Mouse (Mus musculus) embryo, embryonic 9.5 days (tissue): ENCODE results near the gene Mapk13.

Experiments used
- DNase-seq: peaks from one replicate; pipeline ENCODE4 v3.0.0-alpha.2; 2017; ENCODE audit errors: extremely low spot score

Gene Mapk13

GRCm38 (mm10) chr17:28775161-28775560 lies 6.1 kb downstream of the Mapk13 start:
- no peak for DNase-seq

GRCm38 (mm10) chr17:28776817-28777216 lies 7.7 kb downstream of the Mapk13 start:
- no peak for DNase-seq

DNA sequence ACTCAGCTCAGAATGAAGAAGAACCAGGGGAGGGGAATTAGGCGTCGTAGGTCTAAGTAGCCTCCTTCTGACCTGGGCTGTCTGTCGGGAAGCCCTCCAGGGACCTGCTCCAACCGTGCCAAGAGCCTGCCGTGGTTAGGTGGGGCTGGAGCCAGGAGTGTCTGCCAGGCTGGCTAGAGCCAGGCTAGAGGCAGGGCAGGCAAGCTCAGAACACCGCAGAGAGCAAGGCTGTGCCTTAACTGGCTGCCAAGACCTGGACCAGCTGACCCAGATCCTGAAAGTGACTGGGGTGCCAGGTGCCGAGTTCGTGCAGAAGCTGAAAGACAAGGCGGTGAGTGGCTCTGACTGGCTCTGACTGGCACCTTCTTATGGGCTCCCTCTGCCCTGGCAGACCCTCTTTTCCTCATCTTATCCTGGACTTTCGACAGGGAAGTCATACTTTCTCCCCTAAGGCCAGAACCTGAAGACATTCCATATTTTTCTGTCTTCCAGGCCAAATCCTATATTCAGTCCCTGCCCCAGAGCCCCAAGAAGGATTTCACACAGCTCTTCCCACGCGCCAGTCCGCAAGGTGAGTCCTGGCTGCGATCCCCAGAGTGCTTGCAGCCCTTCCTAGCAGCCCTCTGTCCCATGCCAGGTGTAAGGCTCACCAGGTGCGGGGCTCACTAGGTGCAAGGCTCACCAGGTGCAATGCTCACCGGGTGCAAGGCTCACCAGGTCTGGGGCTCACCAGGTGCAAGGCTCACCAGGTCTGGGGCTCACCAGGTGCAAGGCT lies 8.3 kb downstream of the Mapk13 start:
- no peak for DNase-seq

- DNase-seq = no peak
Measured at GRCm38 (mm10) chr17:28779735-28780134, 10.6 kb downstream of the Mapk13 start.

- no peak for DNase-seq
Measured at GRCm38 (mm10) chr17:28780836-28781235, 11.7 kb downstream of the Mapk13 start.

DNA sequence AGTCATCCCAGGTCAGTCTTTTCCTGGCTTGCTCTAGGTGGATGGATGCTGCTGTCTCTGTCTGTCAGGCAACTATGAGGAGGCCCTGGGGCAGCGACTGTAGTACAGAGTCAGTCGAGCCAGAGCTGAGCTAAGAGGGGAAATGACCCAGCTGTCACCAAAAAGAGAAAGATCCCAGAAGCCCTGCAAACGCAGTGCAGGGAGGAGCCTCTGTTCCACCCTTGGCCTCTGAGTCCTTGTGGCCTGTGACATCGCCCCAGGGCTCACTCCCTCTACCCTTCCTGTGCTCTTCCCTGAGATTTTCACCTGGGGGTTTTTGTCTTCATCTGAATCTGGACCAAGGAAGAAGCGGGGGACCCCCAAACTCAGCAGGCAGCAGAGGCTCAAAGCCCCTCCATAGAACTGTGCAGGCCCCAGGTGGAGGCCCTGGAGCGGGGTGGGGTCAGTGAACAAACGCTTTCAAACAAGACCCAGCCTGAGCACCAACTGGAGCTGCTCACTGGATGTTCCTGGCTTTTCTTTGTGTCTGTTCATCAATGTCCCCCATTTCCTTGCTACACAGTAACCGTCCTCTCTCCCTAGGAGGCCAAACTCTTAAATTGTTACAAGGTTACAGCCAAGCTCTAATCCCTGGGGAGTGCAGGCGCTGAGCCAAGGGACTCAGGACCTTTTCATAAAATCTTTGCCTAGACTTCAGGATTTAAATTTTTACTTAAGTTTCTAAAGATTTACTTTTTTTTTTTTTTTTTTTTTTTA lies 12.4 kb downstream of the Mapk13 start:
- DNase-seq = no peak

DNA sequence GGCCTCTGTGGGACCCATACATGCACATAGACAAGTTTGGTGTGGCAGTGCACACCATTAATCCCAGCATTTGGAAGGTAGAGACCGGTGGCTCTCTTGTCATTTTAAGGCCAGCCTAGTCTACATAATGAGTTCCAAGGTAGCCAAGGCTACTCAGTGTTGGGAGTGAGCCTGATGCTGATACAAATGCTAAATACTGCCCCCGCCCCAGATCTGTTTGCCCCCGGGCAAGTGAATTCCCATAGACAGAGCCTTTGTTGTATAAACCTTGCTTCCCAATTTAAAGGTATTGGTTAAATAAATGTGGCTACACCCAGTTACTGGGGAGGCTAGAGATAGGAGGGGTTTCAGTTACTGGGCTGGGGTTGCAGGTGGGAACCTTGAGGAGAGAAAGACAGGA lies 15.9 kb downstream of the Mapk13 start:
- DNase-seq = no peak

DNA sequence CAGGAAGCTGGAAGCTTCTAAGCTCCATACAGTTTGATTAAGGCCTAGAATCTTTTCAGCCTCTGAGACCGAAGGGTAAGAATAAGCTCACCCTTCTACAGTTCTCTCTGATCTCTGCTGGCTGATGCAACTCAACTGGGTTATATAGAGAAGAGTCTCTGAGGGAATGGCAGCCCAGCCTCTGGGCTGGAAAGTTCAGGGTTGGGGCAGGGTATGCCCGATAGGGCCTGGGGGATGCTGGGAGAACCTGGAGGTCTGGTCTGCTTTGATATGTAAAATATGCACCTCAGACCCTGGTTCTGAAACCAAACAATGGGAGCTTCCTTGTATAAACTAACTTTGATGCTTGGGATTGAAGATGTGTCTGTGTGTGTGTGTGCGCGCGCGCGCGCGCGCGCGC lies 18.4 kb downstream of the Mapk13 start:
- DNase-seq = no peak

GRCm38 (mm10) chr17:28797031-28797430 lies 27.9 kb downstream of the Mapk13 start:
- no peak for DNase-seq

- DNase-seq = no peak
Measured at GRCm38 (mm10) chr17:28799291-28800160, 30.4 kb downstream of the Mapk13 start.

- no peak for DNase-seq
Measured at GRCm38 (mm10) chr17:28800281-28800670, 31.2 kb downstream of the Mapk13 start.

GRCm38 (mm10) chr17:28800671-28801412 lies 31.7 kb downstream of the Mapk13 start, which contains the start of gene Brpf3:
Gene Brpf3 (plus strand): TSS chr17:28801090.
- peak; percentile 85 for DNase-seq

- DNase-seq = peak; percentile 100
Measured at GRCm38 (mm10) chr17:28801474-28802005, 32.4 kb downstream of the Mapk13 start.

DNA sequence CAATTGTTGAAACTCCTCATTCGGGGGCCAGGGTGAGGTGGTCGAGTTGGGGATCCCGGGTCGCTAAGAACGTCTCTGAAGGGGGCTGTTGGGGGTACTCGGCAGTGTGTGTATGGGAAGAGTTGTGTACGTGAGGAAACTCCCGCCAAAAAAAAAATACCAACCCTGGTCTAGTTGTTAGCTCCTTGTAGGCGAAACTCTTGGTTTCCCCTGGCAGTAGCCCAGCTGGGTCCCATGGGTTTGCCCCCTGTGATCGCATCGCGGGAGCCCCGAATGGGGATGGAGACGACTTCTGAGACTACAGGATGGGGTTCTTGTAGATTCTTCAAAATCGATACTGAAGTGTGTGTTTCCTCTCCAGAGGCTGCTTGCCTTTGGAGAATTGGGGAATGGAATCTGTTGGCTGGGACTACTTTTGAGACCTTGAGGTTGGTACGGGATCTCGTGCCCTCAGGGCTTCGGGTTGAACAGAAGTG lies 32.9 kb downstream of the Mapk13 start:
- no peak for DNase-seq

DNA sequence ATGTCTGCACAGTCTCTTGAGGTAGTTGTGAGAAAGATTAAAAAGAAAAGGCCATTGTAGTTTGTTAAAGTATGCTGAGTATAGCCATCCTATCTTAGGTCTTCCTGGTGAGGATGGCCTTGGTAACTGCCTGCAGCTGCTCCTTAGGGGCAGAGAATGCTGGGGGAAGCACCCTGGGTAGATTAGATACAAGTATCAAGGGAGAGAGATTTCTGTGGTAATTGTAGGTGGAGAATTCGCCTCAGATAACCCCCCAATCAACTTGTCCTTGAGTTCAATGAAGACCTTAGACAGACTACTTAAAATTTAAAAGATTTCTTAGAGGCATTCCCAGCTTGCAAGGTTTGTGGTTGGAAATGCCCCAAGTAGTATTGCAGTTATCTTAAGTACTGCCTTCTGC lies 34.2 kb downstream of the Mapk13 start:
- DNase-seq = no peak

GRCm38 (mm10) chr17:28804973-28805372 lies 35.9 kb downstream of the Mapk13 start:
- no peak for DNase-seq

DNA sequence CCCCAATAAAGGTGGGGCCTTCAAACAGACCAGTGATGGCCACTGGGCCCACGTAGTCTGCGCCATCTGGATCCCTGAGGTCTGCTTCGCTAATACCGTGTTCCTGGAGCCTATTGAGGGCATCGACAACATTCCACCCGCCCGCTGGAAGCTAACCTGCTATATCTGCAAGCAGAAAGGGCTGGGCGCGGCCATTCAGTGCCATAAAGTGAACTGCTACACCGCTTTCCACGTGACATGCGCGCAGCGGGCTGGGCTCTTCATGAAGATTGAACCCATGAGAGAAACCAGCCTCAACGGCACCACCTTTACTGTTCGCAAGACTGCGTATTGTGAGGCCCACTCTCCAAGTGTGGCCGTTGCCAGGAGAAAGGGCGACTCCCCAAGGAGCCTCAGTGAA lies 37.7 kb downstream of the Mapk13 start:
- DNase-seq = no peak

GRCm38 (mm10) chr17:28808714-28809113 lies 39.6 kb downstream of the Mapk13 start:
- DNase-seq = no peak

DNA sequence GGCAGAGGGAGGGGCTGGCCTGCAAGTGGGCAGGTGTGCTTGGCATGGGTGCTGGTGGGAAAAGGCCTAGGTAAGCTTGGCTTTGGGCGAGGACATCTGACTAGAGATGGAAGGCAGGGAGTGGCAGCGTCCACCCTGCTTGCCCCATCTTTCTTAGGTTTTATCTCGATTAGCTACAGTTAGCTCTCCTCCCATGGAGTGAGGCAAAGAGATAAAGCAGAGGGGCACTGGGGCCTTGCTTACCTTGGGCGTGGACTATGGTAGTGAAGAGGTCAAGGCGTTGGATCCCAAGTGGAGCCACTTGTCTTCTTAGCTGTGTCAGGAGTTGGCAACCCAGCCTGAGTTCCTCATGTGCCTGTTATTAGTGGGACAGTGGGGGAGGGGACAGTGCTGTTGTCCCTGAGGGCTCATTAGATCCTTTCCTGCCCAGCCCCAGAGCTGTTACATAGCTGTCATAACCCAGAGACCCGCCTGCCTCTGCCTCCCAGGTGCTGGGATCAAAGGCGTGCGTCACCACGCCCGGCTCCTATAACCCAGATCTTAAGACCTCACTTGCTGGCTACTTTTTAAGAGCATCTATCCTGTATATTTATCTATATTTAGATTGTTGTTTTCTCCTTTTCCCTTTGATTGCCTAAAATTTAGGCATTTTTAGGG lies 40.2 kb downstream of the Mapk13 start:
- no peak for DNase-seq

- DNase-seq = no peak
Measured at GRCm38 (mm10) chr17:28812345-28812744, 43.2 kb downstream of the Mapk13 start.
